Mouse (Mus musculus) heart, adult 2 months (tissue): ENCODE results near the gene Emcn. TPM values are rescaled to one million over a fixed set of nuclear protein-coding genes. Genes with fewer than 3 reads are reported as not detected.

Experiments
- DNase-seq, 2 experiments: peaks; one replicate each; pipeline ENCODE4 v3.0.0; 2021
- H3K27ac ChIP-seq: fragments of 200-600 bp; 2 replicates; pipeline ENCODE4 v1.8.1; 2022
- H3K27me3 ChIP-seq: fragments of 200-500 bp; 2 replicates; pipeline ENCODE4 v1.6.1; 2012; ENCODE audit warnings: mild to moderate bottlenecking, low read length, inconsistent platforms, mixed read lengths; ENCODE audit not compliant: control insufficient read depth, insufficient read depth
- H3K36me3 ChIP-seq: fragments of 200-500 bp; 2 replicates; pipeline ENCODE4 v1.6.1; 2012; ENCODE audit warnings: low read length, inconsistent platforms; ENCODE audit not compliant: control insufficient read depth, insufficient read depth
- H3K4me1 ChIP-seq: fragments of 200-500 bp; 2 replicates; pipeline ENCODE4 v1.6.1; 2011; ENCODE audit warnings: low read length; ENCODE audit not compliant: control insufficient read depth, insufficient read depth
- H3K4me3 ChIP-seq: fragments of 200-600 bp; 2 replicates; pipeline ENCODE4 v1.8.1; 2022
- H3K79me2 ChIP-seq: fragments of 200-500 bp; replicated peaks from 2 replicates; pipeline ENCODE4 v1.6.1; 2012; ENCODE audit warnings: mild to moderate bottlenecking, inconsistent platforms, low read length, moderate library complexity, mixed read lengths; ENCODE audit not compliant: control insufficient read depth, insufficient read depth
- H3K9ac ChIP-seq: fragments of 200-500 bp; 2 replicates; pipeline ENCODE4 v1.6.1; 2012; ENCODE audit warnings: low read depth, mild to moderate bottlenecking, control low read depth, inconsistent platforms, low read length, mixed read lengths
- CTCF ChIP-seq: fragments of 200-600 bp; IDR thresholded peaks from 2 replicates; pipeline ENCODE4 v1.8.1; 2022; ENCODE audit warnings: antibody characterized with exemption, mild to moderate bottlenecking, moderate library complexity
- EP300 ChIP-seq: fragments of 200-500 bp; IDR thresholded peaks from 2 replicates; pipeline ENCODE4 v1.6.1; 2011; ENCODE audit warnings: low read depth, low read length, control low read depth; ENCODE audit not compliant: insufficient read depth
- POLR2A ChIP-seq: fragments of 200-500 bp; IDR thresholded peaks from 2 replicates; pipeline ENCODE4 v1.6.1; 2011; ENCODE audit warnings: mild to moderate bottlenecking, low read depth, low read length, control low read depth; ENCODE audit not compliant: insufficient read depth
- WGBS: fragments of 180-500 bp; shearing (Covaris S2); methylation state at CpG from one replicate; pipeline ENCODE4 v1.1.7; 2018; 5-methylcytosine and 5-hydroxymethylcytosine counted together
- intact Hi-C: fragments of 180-260 bp; cut with DNase I; formaldehyde crosslinking; loops from one replicate; pipeline ENCODE4 v1.15.1; 2025
- long read RNA-seq: library from polyadenylated mRNA; stranded (forward); transcript quantifications from one replicate; pipeline ENCODE4 v2.0.0, GENCODE M21; 2021
- polyA plus RNA-seq: library from polyadenylated mRNA; depleted of rRNA; stranded (reverse); fragments of >200 nt; gene quantifications from 2 replicates; pipeline ENCODE4 v1.2.3, GENCODE M21; 2012; rRNA removed
- total RNA-seq, 2 experiments: library from RNA; stranded (reverse); gene quantifications; 2 replicates each; pipeline ENCODE4 v1.2.3; 2021

The Emcn gene
- total RNA-seq: 10 to 100 TPM; 47.6 to 59.4 TPM
- polyA plus RNA-seq: 44.1 and 87.6 TPM in 2 replicates
- long read RNA-seq, transcript Emcn-202 (12 exons, 2,588 nt): major isoform, 20 of 23 reads
- long read RNA-seq, partial matches to known transcripts: 0 of 23 reads
- long read RNA-seq, other reads (novel, unspliced or antisense): 0 of 23 reads

GRCm38 (mm10) chr3:137340938-137341337 is at the start of gene Emcn:
Gene Emcn (plus strand): TSS chr3:137341067.
- Histone ChIP-seq H3K9ac (peak within 1 kb of the TSS; percentile 61), H3K36me3 (peaks cover 6% of the 10 kb centered on the region), H3K27me3 (no peaks in the 10 kb centered on the region), H3K79me2 (no peaks in the 10 kb centered on the region), H3K27ac (peak within 1 kb of the TSS; percentile 91), H3K4me3 (peak within 1 kb of the TSS; percentile 40), H3K4me1 (no peaks in the 10 kb centered on the region; the same call in 1 of the 2 replicates)
- peak; percentile 48 to 54 for DNase-seq
- intact Hi-C loops: loop anchor here (2.0 to 5.0 kb wide), 5 partner anchors 18 to 190 kb away; no protein-coding TSS in a partner anchor
- TF ChIP-seq POLR2A (peak; percentile 86), CTCF (no peak), EP300 (0 out of 2 replicates have a peak, but pooled peaks have one; percentile 42)
- WGBS: 20% methylated on average over 8 of the region's 8 CpGs

- Histone ChIP-seq H3K27ac (no peak overlapping the region), H3K79me2 (no peaks in the 10 kb centered on the region), H3K9ac (peak overlapping the region; percentile 53; the same call in 1 of the 2 replicates), H3K4me1 (peaks cover 4% of the 10 kb centered on the region), H3K36me3 (peaks cover 2% of the 10 kb centered on the region; the same call in 1 of the 2 replicates), H3K4me3 (no peak overlapping the region), H3K27me3 (no peaks in the 10 kb centered on the region)
- peak; percentile 20 to 44 for DNase-seq
- TF ChIP-seq CTCF (no peak), POLR2A (no peak), EP300 (no peak)
- intact Hi-C loops: no loop called here
- 0% methylated on average over 6 of the region's 6 CpGs for WGBS
These were observed 47.7 kb upstream of the Emcn start for GRCm38 (mm10) chr3:137293174-137293591.

GRCm38 (mm10) chr3:137298230-137298629 is 42.6 kb upstream of the Emcn start:
- WGBS: 74% methylated on average over 2 of the region's 2 CpGs

GRCm38 (mm10) chr3:137300210-137300609 is 40.7 kb upstream of the Emcn start:
- no peak overlapping the region for H3K4me3 ChIP-seq
- no peak overlapping the region for H3K9ac ChIP-seq
- intact Hi-C loops: no loop called here
- DNase-seq: no peak
- no peaks in the 10 kb centered on the region for H3K27me3 ChIP-seq
- no peaks in the 10 kb centered on the region for H3K36me3 ChIP-seq
- H3K27ac ChIP-seq: no peak overlapping the region
- TF ChIP-seq EP300: no peak
- H3K4me1 ChIP-seq: peaks cover 2% of the 10 kb centered on the region; the same call in 1 of the 2 replicates
- 83% methylated on average over 3 of the region's 3 CpGs for WGBS
- H3K79me2 ChIP-seq: no peaks in the 10 kb centered on the region

More at GRCm38 (mm10) chr3:137298230-137298629, 42.6 kb upstream of the Emcn start:
- no peak overlapping the region for H3K9ac ChIP-seq
- peaks cover 2% of the 10 kb centered on the region; the same call in 1 of the 2 replicates for H3K36me3 ChIP-seq
- no peak for TF ChIP-seq EP300
- peaks cover 4% of the 10 kb centered on the region for H3K4me1 ChIP-seq
- H3K4me3 ChIP-seq: no peak overlapping the region
- DNase-seq: no peak
- no peak overlapping the region for H3K27ac ChIP-seq
- intact Hi-C loops: no loop called here
- H3K27me3 ChIP-seq: no peaks in the 10 kb centered on the region
- H3K79me2 ChIP-seq: no peaks in the 10 kb centered on the region

- intact Hi-C loops: no loop called here
- no peak for TF ChIP-seq EP300
- TF ChIP-seq POLR2A: no peak
- TF ChIP-seq CTCF: no peak
- Histone ChIP-seq H3K27ac (no peak overlapping the region), H3K4me1 (peaks cover 2% of the 10 kb centered on the region; the same call in 1 of the 2 replicates), H3K27me3 (no peaks in the 10 kb centered on the region), H3K9ac (no peak overlapping the region), H3K4me3 (no peak overlapping the region), H3K36me3 (no peaks in the 10 kb centered on the region), H3K79me2 (no peaks in the 10 kb centered on the region)
- DNase-seq: no peak
These were observed 39.7 kb upstream of the Emcn start for GRCm38 (mm10) chr3:137301195-137301594.

GRCm38 (mm10) chr3:137302804-137303203 is 38.1 kb upstream of the Emcn start:
- no peak overlapping the region for H3K27ac ChIP-seq
- peak in 1 of 2 experiments; percentile 13 for DNase-seq
- H3K27me3 ChIP-seq: no peaks in the 10 kb centered on the region
- WGBS: 51% methylated on average over 4 of the region's 4 CpGs
- no peak overlapping the region for H3K4me3 ChIP-seq
- no peak overlapping the region for H3K9ac ChIP-seq
- H3K36me3 ChIP-seq: no peaks in the 10 kb centered on the region
- TF ChIP-seq CTCF (no peak), POLR2A (no peak), EP300 (no peak)
- intact Hi-C loops: no loop called here
- peaks cover 2% of the 10 kb centered on the region; the same call in 1 of the 2 replicates for H3K4me1 ChIP-seq
- H3K79me2 ChIP-seq: no peaks in the 10 kb centered on the region
